Mouse (Mus musculus) left cerebral cortex, adult 9 months (tissue): ENCODE measurements around the gene Hes3.
A peak's percentile ranks its signal among the peaks of the same experiment; 100 is the strongest.

Source experiments
- DNase-seq, 2 experiments: peaks; one replicate each; pipeline ENCODE4 v3.0.0; 2022; ENCODE audit warnings: low spot score in 2 of 2

Gene Hes3

DNA sequence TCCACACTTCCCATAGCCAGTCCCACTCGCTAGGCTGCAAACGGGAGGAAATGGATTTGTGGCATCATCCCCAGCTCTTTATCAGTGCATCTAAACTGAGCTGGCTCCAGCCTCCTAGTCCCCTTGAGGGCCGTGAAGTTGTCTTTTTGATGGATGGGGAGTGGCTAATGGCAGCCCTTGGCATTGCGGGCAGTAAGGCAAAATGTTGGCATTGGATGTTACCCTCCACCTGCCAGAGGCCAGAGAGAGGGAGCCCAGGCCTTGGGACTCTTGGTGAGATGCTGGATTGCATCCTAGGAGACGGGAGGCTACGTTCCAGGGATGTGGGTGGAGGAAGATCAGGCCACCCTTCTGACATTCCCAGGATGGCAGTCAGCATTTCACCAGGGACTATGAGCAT lies 14.5 kb upstream of the Hes3 start:
- DNase-seq, result no peak

DNA sequence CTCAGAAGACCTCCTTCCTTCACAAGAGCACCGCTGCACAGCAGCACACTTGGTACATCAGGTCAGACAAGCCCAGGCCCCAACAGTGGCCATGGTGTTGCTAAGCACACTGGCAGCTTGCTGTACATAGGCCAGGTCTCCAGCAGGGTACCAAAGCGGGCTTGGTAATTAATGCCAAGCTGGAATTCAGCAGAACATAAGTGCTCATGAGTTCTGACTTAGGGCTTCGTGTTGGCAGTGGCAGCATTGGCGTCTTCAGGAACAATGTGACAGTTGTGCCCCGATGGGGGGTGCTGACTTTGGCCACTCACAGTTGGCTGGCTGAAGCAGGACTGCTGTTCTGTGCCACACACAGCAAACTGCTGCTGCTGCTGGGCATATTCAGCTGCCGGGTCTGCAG lies 13.2 kb upstream of the Hes3 start:
- DNase-seq, result no peak

DNA sequence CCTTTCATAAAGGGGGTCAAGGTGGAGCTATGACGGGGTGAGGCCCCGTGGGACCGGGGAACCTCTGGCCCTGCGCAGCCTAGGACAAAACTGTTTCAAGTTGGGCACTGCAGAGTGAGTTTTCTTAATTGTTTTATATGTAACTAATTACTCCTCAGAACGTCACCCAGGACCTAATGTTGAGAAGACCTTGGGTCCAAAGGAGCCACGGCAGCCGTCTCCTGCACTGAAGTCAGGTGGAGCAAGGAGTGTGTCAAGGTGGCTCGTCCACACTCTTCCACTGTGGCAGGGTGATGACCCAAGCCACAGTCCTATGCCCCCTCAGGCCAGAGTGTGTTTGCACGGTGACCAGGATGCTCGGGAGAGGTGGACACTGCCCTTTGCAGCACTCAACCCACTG lies 11.7 kb upstream of the Hes3 start:
- no peak for DNase-seq

DNA sequence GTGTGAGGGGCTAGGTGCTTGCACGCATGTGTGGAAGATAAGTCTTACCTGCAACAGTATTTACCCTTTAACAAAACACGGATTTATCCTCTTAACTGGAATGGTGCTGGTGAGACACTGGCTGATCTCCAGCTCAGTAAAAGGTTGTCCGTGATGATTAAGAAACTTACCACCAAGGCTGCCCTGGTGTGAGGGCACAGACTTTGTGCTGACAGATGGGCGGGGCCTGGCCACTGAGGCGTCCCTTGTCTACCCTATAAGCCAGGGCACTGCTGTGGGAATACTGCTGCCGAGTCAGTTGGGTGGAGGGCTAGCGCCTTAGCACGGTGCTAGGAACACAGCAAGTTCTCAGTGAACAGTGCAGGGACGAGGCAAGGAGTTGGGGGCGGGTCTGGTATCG lies 10.6 kb upstream of the Hes3 start:
- no peak for DNase-seq

DNA sequence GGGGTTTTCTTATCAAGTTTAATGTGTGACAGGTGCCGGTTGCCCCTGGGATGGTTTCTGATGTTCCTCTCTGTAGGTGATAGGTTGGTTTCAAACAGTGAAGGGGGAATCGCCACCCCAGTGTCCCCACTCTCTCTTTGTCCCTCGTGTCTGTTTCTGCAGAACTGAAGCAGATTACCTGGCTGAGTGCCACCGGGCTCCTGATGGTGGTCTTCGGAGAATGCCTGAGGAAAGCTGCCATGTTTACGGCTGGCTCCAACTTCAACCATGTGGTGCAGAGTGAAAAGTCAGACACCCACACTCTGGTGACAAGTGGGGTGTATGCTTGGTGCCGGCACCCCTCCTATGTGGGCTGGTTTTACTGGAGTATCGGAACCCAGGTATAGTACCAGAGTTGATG lies 8.9 kb upstream of the Hes3 start:
- DNase-seq, result no peak

DNA sequence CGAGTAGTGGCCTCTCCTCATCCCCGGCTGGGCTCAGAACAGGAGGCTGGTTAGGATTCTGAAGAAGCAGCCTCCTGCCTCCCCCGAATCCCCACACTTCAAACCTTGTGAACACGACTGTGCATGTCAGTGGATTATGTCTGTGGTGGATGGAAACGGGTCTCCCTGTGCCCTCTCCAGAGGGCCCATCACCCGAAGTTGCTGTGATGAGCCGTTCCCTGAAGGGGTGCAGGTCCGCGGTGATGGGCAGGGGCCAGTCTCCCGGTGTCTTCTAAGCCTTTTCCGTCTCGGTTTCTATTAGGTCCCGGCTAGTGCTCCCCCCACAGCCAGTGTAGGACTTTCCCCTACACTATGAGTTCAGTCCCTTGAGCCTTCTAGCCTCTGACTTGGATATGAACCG lies 7.4 kb upstream of the Hes3 start:
- DNase-seq, result no peak

DNA sequence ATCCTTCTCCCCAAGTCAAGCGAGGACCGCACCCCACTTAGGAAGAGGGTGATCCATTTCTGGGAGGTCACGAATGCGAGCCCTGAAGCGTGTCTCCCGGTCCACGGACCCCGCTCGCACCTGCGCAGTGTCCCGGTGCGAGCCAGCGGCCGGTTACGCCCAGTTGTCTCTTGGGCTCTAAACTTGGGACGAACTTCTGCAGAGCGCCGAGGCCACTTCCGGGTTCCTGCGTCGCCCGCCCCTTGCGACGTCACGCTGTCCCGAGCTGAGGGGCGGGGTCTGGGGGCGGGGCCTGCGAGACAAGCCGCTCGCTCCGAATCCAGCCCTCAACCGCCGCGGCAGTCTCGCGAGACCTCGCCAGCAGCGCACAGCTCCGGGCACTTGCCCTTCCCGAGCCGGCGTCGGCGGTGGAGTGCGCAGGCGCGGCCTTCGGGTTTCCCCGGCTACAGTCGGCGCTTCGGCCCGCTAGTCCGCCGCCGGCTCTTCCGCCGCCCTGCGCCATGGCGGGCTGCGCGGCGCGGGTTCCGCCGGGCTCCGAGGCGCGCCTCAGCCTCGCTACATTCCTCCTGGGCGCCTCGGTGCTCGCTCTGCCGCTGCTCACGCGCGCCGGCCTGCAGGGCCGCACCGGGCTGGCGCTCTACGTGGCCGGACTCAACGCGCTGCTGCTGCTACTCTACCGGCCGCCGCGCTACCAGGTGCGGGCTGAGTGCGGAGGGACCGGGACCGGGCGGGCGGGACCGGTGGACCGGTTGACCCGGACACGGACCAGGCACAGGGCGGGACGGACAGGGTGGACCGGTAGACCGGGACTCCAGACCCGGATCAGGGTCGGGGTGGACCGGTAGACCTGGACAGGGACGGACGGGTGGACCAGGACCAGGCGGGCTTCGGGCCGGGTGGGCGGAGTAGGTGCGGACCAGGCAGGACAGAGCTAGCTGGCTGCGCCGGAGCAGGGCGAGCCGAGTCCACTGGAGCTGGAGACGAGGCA lies 5.7 kb upstream of the Hes3 start, which contains the start of gene Icmt:
Gene Icmt, plus strand, starts transcription at position 354 of the 988 bp plus-strand sequence.
- DNase-seq, result peak; percentile 93 to 98

DNA sequence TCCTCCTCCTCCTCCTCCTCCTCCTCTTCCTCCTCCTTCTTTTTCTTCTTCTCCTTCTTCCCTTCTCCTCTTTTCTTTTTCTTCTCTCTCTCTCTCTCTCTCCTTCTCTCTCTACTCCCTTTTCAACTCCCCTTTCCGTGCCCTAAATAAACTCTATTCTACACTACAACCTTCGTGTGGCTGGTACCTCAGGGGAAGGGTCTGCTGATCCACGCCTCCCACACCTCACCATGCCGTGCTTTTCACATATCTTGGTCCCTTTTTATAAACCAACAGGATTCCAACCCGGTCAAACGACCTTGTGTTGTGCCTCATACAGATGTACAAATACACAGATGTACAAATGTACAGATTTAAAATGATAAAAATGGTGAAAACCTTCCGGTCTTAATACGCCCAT lies 4.9 kb upstream of the Hes3 start:
- no peak for DNase-seq

DNA sequence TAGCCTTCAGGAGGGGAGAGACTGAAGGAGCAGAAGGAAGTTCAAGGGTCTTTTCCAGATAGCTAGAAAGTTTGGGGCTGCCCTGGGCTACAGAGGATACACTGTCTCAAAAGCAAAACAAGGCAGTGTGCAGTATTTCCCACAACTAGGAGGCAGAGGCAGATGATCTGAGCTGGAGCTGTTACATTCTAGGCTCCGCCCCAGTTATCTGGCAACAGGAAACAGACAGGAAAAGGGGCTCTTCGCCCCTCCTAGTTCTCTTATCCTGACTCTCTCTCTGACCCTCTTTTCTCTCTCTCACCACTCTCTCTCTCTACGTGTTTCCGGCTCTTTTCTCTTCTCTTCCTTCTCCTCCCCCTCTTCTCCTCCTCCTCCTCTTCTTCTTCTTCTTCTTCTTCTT lies 4.5 kb upstream of the Hes3 start:
- no peak for DNase-seq

DNA sequence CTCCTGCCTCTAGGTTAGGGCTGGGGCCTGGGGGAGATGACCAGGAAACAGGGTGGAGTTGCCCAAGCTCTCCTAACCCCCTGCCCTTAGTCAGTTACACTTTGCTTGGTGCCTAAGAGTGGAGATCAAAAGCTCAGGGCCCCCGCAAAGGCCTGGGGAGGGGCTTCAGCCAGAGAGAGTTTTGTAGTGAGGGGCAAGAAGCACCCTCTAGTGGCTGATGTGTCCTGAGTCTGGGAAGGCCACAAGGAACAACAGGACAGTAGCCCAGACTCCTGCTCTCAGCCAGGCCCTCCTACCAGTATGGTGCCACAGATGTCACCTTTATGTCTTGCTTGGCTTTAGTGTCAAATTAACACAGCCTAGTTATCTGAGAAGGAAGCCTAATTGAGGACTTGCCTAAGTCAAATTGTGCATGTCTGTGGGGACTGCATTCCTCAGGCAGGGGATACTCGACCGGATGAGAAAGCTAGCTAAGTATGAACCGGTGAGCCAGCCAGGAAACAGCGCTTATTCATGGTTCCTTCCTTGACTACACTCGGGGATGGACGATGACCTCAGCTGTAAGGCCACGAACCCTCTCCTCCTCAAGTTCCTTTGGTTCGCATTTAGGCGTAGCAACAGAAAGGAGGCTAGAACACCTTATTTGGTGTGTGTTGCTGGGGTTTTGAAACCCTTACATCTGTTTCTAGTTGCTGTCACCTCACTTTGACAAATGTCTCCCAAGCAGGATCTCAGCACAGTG lies 2.9 kb upstream of the Hes3 start:
- no peak for DNase-seq

DNA sequence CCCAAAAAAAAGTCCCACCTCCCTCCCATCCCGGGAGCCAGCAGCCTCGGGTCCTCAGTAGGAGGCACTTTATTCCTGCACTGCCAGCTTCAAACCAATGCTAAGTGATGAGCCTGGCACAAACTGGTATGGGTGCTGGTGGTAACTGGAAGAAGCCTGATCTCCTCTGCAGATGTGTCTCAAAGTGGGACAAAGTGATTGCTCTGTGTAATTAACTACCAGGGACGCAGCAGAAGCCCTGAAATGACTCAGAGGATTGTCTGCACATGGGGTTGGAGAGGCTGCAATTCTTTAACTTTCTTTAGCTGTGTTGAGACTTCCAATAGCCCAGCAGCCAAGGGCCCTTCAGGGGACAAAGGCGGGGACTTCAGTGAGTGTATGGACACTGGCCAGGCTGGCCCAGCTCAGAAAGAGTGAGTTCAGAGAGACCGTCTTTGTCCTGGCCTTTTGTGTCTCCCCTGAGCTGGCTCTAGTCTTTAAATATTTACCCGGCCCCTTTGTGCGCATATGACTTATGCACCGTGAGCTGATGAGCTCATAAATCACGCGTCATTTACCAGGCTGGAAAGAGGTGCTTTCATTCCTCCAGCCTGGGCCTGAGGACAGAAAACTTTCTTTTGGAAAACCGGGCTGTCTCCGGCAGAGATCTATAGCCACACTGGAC lies 772 bp upstream of the Hes3 start:
- DNase-seq, result no peak

DNA sequence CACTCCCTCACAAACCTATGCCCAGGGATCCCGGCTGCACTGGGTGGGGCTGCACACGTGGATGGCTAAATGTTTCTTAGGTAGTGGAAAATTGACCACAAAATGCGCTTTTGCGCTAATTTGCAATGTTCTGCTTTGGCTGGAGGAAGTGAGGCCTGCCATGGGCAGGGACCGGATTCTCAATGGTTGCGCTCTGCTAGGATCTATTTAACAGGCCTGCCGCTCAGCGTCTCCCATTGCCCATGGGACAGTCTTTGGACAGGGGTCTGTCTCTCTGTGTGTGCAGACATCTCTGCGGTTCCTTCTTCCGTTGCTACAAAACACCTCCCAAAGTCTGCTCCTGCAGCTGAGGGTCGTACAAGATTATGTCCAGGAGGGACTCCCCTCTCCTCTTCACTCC lies 471 bp downstream of the Hes3 start:
- no peak for DNase-seq

DNA sequence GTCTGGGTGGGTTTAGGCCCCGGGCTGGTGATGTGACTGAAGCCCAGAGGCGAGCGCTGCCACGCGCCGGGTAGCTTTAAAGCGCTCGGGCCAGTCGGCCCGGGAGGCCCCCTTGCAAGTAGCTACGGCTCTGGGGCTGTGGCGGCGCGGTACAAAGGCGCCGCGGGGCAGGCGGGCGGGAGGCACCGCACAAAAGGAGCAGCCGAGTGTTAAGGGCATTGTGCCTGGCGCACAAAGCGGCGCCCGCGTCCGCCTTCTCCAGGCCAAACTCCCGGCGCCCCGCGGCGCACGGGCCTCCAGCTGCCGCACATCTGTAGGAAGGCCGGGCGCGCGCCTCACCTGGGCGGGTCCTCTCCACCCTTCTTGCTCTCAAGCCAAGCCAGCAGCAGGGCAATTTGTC lies 1.1 kb downstream of the Hes3 start:
- DNase-seq, result no peak

DNA sequence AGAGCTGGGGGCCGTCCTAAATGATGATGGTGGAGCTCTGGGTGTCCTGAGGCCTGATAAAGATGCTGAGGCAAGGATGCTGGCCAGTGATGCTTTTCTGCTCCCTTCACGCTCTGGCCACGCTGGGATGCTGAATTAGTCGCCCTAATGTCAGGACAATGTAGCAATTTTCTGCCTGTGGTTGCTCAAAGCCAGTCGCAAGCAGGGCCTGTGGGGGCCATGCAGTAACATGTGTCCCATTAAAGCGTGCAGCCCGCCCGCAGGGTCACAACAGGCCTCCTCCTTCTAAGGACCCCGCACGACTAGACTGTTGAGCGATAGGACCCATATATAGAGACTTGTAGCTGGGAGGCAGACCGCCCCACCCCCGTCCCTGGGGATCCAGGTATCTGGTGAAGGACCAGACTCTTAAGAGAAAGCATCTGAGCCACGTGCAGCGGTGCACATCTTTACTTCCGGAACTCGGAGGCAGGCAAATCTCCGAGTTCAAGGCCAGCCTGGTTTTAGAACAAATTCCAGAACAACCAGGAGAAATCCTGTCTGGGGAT lies 3.0 kb downstream of the Hes3 start:
- DNase-seq, result no peak

DNA sequence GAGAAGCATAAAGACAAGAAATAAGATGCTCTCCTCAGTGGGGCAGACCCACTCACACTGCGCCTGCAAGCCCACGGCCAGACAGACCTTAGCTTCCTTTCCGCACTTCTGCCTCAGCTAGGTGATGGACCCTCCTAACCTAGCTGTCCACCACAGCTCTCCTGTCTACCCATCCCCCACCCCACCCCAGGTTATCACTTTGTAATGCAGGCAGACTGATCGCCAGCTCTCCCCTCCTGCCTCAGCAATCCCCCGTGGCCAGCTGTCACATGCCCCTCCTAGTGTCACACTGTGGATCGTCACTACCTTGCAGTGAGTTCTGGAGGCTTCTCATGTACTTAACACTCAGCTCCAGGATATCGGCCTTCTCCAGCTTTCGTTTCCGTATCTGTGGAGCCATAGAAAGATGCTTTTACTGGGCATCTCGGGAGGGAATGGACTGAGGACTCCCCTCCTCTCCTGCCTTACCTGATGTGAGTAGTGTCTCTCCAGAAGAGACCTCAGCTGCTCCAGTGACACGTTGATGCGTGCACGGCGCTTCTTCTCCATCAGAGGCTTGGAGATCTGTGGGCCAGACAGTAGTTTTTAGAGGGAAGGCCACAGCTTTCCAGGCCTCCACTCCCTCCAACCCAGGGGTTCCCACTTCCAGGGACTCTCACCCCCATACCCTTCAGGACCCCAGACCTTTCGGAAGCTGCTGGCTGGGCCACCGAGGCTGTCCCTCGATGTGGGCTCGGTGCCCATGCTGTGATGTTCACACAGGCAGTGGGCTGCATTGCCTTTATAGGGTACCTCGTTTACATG lies 3.9 kb downstream of the Hes3 start:
- no peak for DNase-seq

DNA sequence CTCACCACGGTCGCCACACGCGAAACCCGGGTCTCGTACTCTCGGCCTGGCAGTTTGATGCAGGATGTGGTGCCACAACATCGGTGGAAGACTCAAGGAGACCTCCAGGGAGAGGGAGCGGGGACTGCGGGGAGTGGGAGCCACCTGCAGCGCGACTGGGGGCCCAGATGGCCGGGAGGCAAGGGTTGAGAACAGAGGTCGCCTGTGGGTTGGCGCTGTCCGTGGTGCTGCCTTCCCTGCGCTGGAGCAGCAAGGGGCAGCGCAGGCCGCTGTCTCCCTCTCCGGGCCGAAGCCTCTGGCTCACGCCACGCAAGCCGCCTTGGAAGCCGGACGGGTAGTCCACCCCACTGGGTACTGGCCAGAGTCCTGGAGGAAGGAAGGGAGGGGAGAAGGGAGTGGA lies 4.6 kb downstream of the Hes3 start:
- DNase-seq, result no peak

DNA sequence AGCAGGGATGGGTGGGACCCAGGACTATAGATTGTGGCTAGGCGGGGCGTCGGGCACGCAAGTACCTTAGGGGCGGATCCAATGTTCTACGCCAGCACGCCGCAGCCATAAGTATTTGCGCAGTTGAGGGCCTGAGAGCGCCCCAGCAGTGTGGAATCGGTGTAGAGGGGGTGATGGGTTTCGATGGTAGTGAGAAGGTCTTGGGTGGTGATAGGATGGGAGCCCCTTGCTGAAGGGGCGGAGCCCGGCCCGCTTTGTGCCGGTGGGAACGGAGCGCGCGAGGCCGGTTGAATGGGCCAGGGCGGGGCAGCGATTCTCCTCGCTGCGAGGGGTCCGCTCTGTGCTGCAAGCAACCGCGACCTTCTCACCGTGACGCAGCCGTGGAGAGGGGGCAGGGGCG lies 5.3 kb downstream of the Hes3 start:
- peak in 1 of 2 experiments; percentile 52 for DNase-seq

DNA sequence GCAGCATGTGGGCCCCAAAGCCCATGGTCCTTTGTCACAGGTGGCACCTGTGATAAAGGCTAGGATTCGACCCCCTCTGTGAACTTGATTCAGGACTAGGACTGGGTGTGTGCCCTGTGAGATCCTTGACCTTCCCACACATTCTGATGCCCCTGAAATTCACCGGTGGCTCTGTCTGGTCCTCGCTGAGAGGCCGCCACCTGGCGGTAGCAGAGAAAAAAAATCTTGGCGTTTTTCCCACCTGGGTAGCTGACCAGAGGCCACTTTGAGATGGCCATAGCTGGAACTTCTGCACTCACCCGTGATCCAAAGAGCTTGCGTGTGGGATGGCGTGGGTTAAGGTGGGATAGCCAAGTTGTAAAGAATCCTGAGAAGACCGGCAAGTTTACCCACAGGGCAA lies 6.0 kb downstream of the Hes3 start:
- peak in 1 of 2 experiments; percentile 48 for DNase-seq

DNA sequence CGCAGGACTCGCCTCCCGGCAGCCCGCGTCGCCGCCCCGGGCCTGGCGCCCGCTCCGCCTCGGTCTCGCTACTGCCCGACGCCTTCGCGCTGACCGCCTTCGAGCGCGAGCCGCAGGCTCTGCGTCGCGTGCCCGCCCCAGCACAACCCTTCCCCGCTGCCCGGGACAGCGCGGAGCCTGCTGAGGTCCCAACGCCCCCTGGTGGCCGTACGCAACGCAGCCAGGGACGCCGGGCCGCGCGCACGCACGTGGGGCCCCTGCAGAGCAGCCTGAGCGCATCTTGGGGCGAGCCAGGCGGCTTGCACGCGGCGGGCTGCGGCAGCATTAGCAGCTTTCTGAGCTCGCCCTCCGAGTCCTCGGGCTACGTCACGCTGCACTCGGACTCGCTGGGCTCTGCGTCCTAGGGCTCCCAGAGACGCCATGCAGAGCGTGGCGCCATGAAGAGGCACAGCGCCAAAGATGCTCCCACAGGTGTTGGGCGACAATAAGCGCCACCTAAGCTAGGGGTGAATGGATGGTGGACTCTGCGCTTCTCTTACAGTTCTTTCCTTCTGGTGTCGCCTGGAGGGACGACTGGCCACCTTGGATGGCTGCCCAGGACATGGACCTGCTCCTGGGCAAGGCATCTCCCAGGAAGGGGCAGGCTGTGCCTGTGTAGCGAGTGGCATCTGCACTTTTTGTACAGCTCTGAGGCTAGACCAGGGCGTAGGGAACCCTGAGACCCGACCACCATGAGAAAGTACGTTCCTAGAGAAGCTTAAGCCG lies 8.1 kb downstream of the Hes3 start:
- peak; percentile 60 to 88 for DNase-seq

DNA sequence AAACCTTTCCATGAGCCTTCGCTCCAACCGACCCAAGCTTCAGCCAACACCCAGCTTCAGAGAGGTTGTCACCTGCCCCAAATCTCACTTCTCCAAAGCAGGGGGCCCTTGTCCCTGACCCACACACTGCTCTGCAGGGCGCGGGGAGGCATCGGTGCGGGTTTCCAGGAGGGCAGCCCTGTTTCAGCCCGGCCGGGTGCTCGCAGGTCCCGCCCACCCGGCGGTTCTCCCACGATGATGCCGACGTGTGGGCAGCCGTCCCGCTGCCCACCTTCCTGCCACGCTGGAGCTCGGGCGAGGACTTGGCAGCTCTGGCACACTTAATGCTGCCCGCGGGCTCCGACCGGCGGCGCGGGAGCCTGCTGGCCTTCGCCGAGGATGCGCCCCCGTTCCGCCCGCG lies 8.7 kb downstream of the Hes3 start:
- DNase-seq, result no peak

DNA sequence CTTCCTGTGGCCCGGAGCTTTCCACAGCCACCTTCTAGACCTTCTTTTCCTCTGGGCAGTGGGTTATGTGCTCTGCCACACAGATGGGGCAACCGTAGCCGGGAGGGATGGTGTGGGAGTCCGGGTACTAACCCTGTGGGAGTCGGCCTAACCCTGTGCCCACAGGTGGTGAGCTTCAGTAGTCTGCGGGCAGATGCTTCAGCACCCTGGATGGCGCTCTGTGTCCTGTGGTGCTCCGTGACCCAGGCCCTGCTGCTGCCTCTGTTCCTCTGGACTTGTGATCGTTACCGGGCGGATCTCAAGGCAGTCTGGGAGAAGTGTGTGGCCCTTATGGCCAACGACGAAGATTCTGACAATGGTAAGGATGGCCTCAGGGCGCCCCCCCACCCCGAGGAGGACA lies 9.9 kb downstream of the Hes3 start:
- no peak for DNase-seq
